ENCODE assay signal across 8 mouse cellular contexts in genomic region chr2:126996737-126997136, GRCm38 (mm10). TPM values are rescaled to one million over a fixed set of nuclear protein-coding genes. Genes with fewer than 3 reads are reported as not detected.
A peak's percentile ranks its signal among the peaks of the same experiment; 100 is the strongest.
DNase-seq lines count a peak whose midpoint lies in the region; ATAC-seq lines count a peak whose summit lies in the region.

No protein-coding gene starts in this region.

- no peak overlapping the region; the same call in 1 of the 2 replicates for H3K4me2 ChIP-seq in intestine, embryonic 14.5 days (ENCODE audit: low read length)

- 19% methylated on average over 5 of the region's 5 CpGs for WGBS in intestine, embryonic 14.5 days

- no peaks in the 10 kb centered on the region for H3K27me3 ChIP-seq in intestine, embryonic 14.5 days (replicated peaks; ENCODE audit: control insufficient read depth, insufficient read depth, low read length)

- no peaks in the 10 kb centered on the region for H3K9me3 ChIP-seq in intestine, embryonic 14.5 days (ENCODE audit: control insufficient read depth, low read length)

- peak; percentile 52 for DNase-seq in urinary bladder, postnatal 14 days (ENCODE audit: low spot score)
- DNase-seq in urinary bladder, postnatal 10 days (ENCODE audit: low spot score), result no peak
- DNase-seq in cerebellum, adult 11 months, result peak; percentile 29
- DNase-seq in gastrocnemius, adult 18-20 months (ENCODE audit: low spot score), result peak; percentile 73
- DNase-seq in intestine, embryonic 14.5 days (ENCODE audit: low spot score), result no peak
- DNase-seq in left cerebral cortex, postnatal 10 days (ENCODE audit: extremely low spot score in 1 of 2, low spot score in 2 of 2), result peak; percentile 50 to 52
- peak; percentile 23 for DNase-seq in retina, adult 2 months (ENCODE audit: low read depth, low spot score)

- peaks cover 9% of the 10 kb centered on the region; the same call in 1 of the 2 replicates for H3K4me1 ChIP-seq in intestine, embryonic 14.5 days (replicated peaks; ENCODE audit: control insufficient read depth, insufficient read depth, low read length)

- no peak overlapping the region for H3K9ac ChIP-seq in intestine, embryonic 14.5 days (ENCODE audit: low read length)

- intact Hi-C loops in left cerebral cortex, postnatal 10 days (cut with DNase I), result loop anchor here (10.0 kb wide), 1 partner anchor 162 kb away; no protein-coding TSS in a partner anchor

- 0 out of 2 replicates have a peak, but pooled peaks have one; percentile 41 for ATAC-seq in intestine, embryonic 14.5 days (replicated peaks; ENCODE audit: low FRiP score, low TSS enrichment, low read depth)
- ATAC-seq in inflammation-experienced regulatory T-cells, adult 6 months, result no peak

- no peak overlapping the region for H3K4me3 ChIP-seq in intestine, embryonic 14.5 days (ENCODE audit: low read depth, low read length)

- H3K36me3 ChIP-seq in intestine, embryonic 14.5 days (ENCODE audit: control insufficient read depth, insufficient read depth, low read length), result no peaks in the 10 kb centered on the region

- H3K27ac ChIP-seq in intestine, embryonic 14.5 days (ENCODE audit: low read depth), result no peak overlapping the region

RNA-seq across cellular contexts. Expression of gene Ap4e1, which starts 11.8 kb away (rescaled TPM):
- total RNA-seq in gastrocnemius, adult 18-20 months (2021), result 10 to 100 TPM in 1 of 2 experiments, 1 to 10 TPM in 1; 8.8 to 10.0 TPM
- 10.1 and 12.3 TPM in 2 replicates for polyA plus RNA-seq in intestine, embryonic 14.5 days (2014; fragmentation: Nextera tagmentation; extraction: Ambion mirVana)
- total RNA-seq in left cerebral cortex, postnatal 10 days (2021), result 10 to 100 TPM; 13.9 to 14.6 TPM
- polyA plus RNA-seq in inflammation-experienced regulatory T-cells, adult 6 months (2017; shearing (Covaris generic)), result 10 to 100 TPM; 11.4 to 15.1 (median 13.6) TPM

Comparison
In these comparisons a context has a peak if more than half of its experiments do, and no peak if none do; other contexts are left out.
1. DNase-seq: peak in urinary bladder, postnatal 14 days (single experiment), cerebellum, adult 11 months (single experiment), gastrocnemius, adult 18-20 months (single experiment), left cerebral cortex, postnatal 10 days (2 of 2) and retina, adult 2 months (single experiment); none in urinary bladder, postnatal 10 days (single experiment) and intestine, embryonic 14.5 days (single experiment).